Mouse (Mus musculus): Measurements from ENCODE around the gene Kmt2d. TPM values are rescaled to one million over a fixed set of nuclear protein-coding genes. Genes with fewer than 3 reads are reported as not detected.

Kmt2d gene
- 2.6 TPM for polyA plus RNA-seq (2014; fragmentation: Illumina TruSeq; extraction: RNeasy Lipid Tissue Mini Kit (QIAGEN cat#74804); ENCODE audit: low read depth, low replicate concordance)

GRCm38 (mm10) chr15:98871070-98871915, at the start of gene Kmt2d:
Gene Kmt2d, minus strand, starts transcription at chr15:98871204.

DNA sequence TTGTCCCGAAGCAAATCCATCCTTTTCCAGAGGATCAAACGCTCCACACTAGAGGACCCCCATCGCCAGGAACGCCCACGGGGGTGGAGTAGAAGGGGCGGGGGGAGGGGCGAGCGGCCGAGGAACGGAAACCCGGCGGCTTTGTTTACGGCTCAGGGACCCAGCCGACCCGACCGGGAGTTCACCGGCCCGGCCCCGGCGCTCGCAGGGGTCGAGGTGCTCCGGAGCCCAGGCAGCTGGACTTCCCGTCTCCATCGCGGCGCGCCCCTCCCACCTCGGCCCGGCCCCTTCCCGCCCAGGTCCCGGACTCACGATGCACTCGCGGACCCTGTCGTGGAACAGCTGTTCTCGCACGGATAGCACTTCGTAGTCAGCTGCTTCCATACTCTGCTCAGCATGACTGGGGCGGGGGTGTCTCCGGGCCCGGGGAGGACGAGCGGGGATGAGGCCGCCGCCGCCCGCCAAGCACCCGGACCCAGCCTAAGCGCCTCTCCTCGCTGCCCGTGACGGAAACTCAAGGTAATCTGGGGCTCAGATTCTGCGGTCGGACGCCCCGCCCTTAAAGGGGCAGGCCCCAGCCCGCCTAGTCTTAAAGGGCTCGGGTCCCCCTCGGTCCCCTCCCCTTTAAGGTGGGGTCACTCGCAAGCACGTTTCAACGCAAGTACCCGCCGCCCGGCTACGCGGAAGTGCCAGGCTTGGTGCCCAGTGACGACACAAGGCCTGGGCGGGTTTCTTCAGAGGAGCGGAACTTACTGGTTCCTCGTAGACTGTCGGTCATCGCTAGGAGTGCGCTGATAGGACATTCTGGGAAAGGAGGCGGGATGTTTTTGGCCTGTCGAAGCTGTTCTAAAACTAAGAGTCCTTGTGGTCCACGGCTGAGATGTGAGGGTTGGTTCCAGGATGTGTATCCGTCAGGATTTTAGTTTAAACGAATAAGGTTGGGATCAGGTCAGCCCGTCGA, 46.8 kb upstream of the Kmt2d start, which contains the start of gene Lmbr1l:
TSS of gene Lmbr1l (minus strand) at position 694 of the 961 bp plus-strand sequence.

DNA sequence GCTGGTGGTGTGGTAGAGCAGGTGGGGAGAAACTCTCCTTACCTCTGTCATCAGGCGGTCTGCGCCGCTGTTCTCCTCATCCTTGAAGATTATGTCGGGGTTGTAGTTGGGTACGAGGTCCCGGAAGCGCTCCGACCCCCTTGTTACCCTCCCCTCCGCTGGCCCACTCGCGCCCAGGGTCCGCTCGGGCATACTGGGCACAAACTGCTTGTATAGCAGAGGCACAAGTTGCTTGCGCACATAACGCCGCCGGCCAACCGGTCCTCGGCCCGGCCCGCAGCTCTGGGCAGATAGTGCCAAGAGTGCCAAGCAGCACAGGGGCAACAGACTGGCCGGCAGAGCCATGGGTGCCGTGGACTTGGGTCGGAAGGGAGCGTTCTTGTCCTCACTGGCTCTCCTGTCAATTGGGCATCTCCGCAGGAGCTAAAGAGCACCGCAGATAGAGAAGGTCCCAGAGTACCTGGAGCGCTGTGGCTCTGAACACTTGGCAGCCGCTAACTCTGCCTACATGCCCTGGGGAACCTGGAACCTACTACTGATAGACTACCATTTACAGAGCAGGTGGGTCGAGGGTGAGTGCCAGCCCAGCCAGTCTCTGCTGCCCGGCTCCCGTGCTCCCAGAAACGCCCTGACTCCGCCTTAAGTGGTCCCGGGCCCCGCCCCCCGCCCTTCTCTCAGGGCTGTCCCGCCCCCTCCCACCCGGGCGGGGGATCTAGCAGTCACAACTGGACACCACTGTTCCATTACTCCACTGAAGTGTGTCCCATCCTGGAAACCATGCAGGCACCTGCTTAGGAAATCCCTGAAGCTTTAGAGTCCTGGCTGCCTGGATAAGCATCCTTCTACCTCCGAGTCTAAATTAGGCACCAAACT, 27.2 kb upstream of the Kmt2d start, which contains the start of gene Dhh:
TSS of gene Dhh (minus strand) at position 613 of the 873 bp plus-strand sequence.

GRCm38 (mm10) chr15:98893940-98894745, 23.1 kb upstream of the Kmt2d start, which contains the start of gene Rhebl1:
Gene Rhebl1, minus strand, starts transcription at chr15:98894540.

GRCm38 (mm10) chr15:98830736-98831683, 40.0 kb downstream of the Kmt2d start, which contains the start of gene Prkag1:
Gene Prkag1, minus strand, starts transcription at chr15:98831521.

DNA sequence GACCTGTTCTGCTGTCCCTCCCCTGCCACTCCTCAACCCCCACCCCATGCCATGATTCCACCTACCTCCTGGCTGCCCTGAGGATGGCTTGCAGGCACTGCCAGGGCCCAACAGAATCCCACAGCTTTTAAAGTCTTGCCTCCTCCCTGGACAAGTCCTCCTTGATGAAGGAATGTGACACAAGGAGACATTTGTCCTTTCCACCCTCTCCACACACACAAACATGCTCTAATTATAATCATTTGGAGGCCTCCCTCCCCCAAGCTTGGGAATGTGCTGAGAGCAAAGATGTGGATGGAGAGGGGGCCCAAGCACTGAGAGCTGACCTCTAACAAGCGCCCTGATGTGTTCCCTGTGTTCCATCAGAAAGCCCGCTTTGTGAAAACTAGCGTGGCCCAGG, 61.6 kb downstream of the Kmt2d start, which contains the start of gene Ddn:
TSS of gene Ddn (minus strand) at position 101 of the 400 bp plus-strand sequence.

DNA sequence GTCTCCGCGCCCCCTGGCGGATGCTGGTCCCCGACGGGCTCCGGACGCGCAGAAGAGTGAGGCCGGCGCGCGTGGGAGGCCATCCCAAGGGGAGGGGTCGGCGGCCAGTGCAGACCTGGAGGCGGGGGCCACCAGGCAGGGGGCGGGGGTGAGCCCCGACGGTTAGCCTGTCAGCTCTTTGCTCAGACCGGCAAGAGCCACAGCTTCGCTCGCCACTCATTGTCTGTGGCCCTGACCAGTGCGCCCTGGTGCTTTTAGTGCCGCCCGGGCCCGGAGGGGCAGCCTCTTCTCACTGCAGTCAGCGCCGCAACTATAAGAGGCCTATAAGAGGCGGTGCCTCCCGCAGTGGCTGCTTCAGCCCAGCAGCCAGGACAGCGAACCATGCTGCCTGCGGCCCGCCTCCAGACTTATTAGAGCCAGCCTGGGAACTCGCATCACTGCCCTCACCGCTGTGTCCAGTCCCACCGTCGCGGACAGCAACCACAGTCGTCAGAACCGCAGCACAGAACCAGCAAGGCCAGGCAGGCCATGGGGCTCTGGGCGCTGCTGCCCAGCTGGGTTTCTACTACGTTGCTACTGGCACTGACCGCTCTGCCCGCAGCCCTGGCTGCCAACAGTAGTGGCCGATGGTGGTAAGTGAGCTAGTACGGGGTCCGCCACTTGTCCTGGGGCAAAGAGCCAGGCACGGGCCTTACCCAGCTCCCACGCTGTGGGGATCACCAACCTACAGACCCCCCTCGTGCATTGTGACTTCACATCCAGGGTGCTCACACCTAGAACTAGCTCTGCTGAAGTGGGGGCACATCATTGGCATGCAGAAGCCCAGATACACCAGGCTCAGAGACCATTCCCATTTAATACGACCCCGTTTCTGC, 81.1 kb downstream of the Kmt2d start, which contains the start of gene Wnt1:
TSS of gene Wnt1 (plus strand) at position 197 of the 875 bp plus-strand sequence.

Other genes starting within 250 kb of the Kmt2d start
- not detected for gene Cacnb3, start 240.4 kb downstream of the Kmt2d start, polyA plus RNA-seq (2014; fragmentation: Illumina TruSeq; extraction: RNeasy Lipid Tissue Mini Kit (QIAGEN cat#74804); ENCODE audit: low read depth, low replicate concordance)
- 2.8 TPM for gene Ddx23, start 208.3 kb downstream of the Kmt2d start, polyA plus RNA-seq (2014; fragmentation: Illumina TruSeq; extraction: RNeasy Lipid Tissue Mini Kit (QIAGEN cat#74804); ENCODE audit: low read depth, low replicate concordance)
- gene Rnd1, start 193.7 kb downstream of the Kmt2d start, polyA plus RNA-seq (2014; fragmentation: Illumina TruSeq; extraction: RNeasy Lipid Tissue Mini Kit (QIAGEN cat#74804); ENCODE audit: low read depth, low replicate concordance), result 6.3 TPM
- not detected for gene Ccdc65, start 163.0 kb downstream of the Kmt2d start, polyA plus RNA-seq (2014; fragmentation: Illumina TruSeq; extraction: RNeasy Lipid Tissue Mini Kit (QIAGEN cat#74804); ENCODE audit: low read depth, low replicate concordance)
- 1.7 TPM for gene Fkbp11, start 143.0 kb downstream of the Kmt2d start, polyA plus RNA-seq (2014; fragmentation: Illumina TruSeq; extraction: RNeasy Lipid Tissue Mini Kit (QIAGEN cat#74804); ENCODE audit: low read depth, low replicate concordance)
- gene Arf3, start 108.0 kb downstream of the Kmt2d start, polyA plus RNA-seq (2014; fragmentation: Illumina TruSeq; extraction: RNeasy Lipid Tissue Mini Kit (QIAGEN cat#74804); ENCODE audit: low read depth, low replicate concordance), result 14.6 TPM
- gene Wnt10b, start 93.1 kb downstream of the Kmt2d start, polyA plus RNA-seq (2014; fragmentation: Illumina TruSeq; extraction: RNeasy Lipid Tissue Mini Kit (QIAGEN cat#74804); ENCODE audit: low read depth, low replicate concordance), result not detected
- gene Wnt1, start 81.3 kb downstream of the Kmt2d start, polyA plus RNA-seq (2014; fragmentation: Illumina TruSeq; extraction: RNeasy Lipid Tissue Mini Kit (QIAGEN cat#74804); ENCODE audit: low read depth, low replicate concordance), result not detected
- not detected for gene Ddn, start 61.7 kb downstream of the Kmt2d start, polyA plus RNA-seq (2014; fragmentation: Illumina TruSeq; extraction: RNeasy Lipid Tissue Mini Kit (QIAGEN cat#74804); ENCODE audit: low read depth, low replicate concordance)
- gene Prkag1, start 39.7 kb downstream of the Kmt2d start, polyA plus RNA-seq (2014; fragmentation: Illumina TruSeq; extraction: RNeasy Lipid Tissue Mini Kit (QIAGEN cat#74804); ENCODE audit: low read depth, low replicate concordance), result 28.5 TPM
- gene Rhebl1, start 23.3 kb upstream of the Kmt2d start, polyA plus RNA-seq (2014; fragmentation: Illumina TruSeq; extraction: RNeasy Lipid Tissue Mini Kit (QIAGEN cat#74804); ENCODE audit: low read depth, low replicate concordance), result not detected
- not detected for gene Dhh, start 27.3 kb upstream of the Kmt2d start, polyA plus RNA-seq (2014; fragmentation: Illumina TruSeq; extraction: RNeasy Lipid Tissue Mini Kit (QIAGEN cat#74804); ENCODE audit: low read depth, low replicate concordance)
- gene Lmbr1l, start 47.0 kb upstream of the Kmt2d start, polyA plus RNA-seq (2014; fragmentation: Illumina TruSeq; extraction: RNeasy Lipid Tissue Mini Kit (QIAGEN cat#74804); ENCODE audit: low read depth, low replicate concordance), result 3.3 TPM
- 10.7 TPM for gene Tuba1b, start 63.4 kb upstream of the Kmt2d start, polyA plus RNA-seq (2014; fragmentation: Illumina TruSeq; extraction: RNeasy Lipid Tissue Mini Kit (QIAGEN cat#74804); ENCODE audit: low read depth, low replicate concordance)
- gene Gm49450, start 82.3 kb upstream of the Kmt2d start, polyA plus RNA-seq (2014; fragmentation: Illumina TruSeq; extraction: RNeasy Lipid Tissue Mini Kit (QIAGEN cat#74804); ENCODE audit: low read depth, low replicate concordance), result not detected
- 2.5 TPM for gene Tuba1a, start 82.5 kb upstream of the Kmt2d start, polyA plus RNA-seq (2014; fragmentation: Illumina TruSeq; extraction: RNeasy Lipid Tissue Mini Kit (QIAGEN cat#74804); ENCODE audit: low read depth, low replicate concordance)
- gene Tuba1c, start 158.7 kb upstream of the Kmt2d start, polyA plus RNA-seq (2014; fragmentation: Illumina TruSeq; extraction: RNeasy Lipid Tissue Mini Kit (QIAGEN cat#74804); ENCODE audit: low read depth, low replicate concordance), result 23.2 TPM
- not detected for gene Prph, start 184.0 kb upstream of the Kmt2d start, polyA plus RNA-seq (2014; fragmentation: Illumina TruSeq; extraction: RNeasy Lipid Tissue Mini Kit (QIAGEN cat#74804); ENCODE audit: low read depth, low replicate concordance)
- gene Troap, start 203.4 kb upstream of the Kmt2d start, polyA plus RNA-seq (2014; fragmentation: Illumina TruSeq; extraction: RNeasy Lipid Tissue Mini Kit (QIAGEN cat#74804); ENCODE audit: low read depth, low replicate concordance), result not detected
- gene C1ql4, start 216.6 kb upstream of the Kmt2d start, polyA plus RNA-seq (2014; fragmentation: Illumina TruSeq; extraction: RNeasy Lipid Tissue Mini Kit (QIAGEN cat#74804); ENCODE audit: low read depth, low replicate concordance), result not detected
- gene Dnajc22, start 222.0 kb upstream of the Kmt2d start, polyA plus RNA-seq (2014; fragmentation: Illumina TruSeq; extraction: RNeasy Lipid Tissue Mini Kit (QIAGEN cat#74804); ENCODE audit: low read depth, low replicate concordance), result 26.7 TPM